Mouse (Mus musculus) MEL (cell line): ENCODE data around the gene Ddx3x.

Source experiments
- CHD2 ChIP-seq: IDR thresholded peaks from 2 replicates; pipeline ENCODE4 v1.6.1; 2011; ENCODE audit warnings: low read length, improper control_type of control experiment
- CTCF ChIP-seq, 3 experiments: IDR thresholded peaks in 2 of 3; conservative IDR thresholded peaks in 1 of 3; 2 replicates each; pipeline ENCODE4 v1.5.1; 2011 to 2012; ENCODE audit warnings: low read length in 3 of 3, low read depth in 2 of 3, mild to moderate bottlenecking in 2 of 3, improper control_type of control experiment in 1 of 3, inconsistent platforms in 1 of 3, mixed read lengths in 1 of 3, moderate library complexity in 1 of 3; ENCODE audit not compliant: control insufficient read depth in 1 of 3, insufficient read depth in 1 of 3, poor library complexity in 1 of 3, severe bottlenecking in 1 of 3
- EP300 ChIP-seq, 2 experiments: IDR thresholded peaks; 2 replicates each; pipeline ENCODE4 v1.6.1; 2011; ENCODE audit warnings: improper control_type of control experiment in 2 of 2, low read length in 2 of 2, low read depth in 1 of 2, mild to moderate bottlenecking in 1 of 2
- MAFK ChIP-seq: IDR thresholded peaks from 2 replicates; pipeline ENCODE4 v1.6.1; 2011; ENCODE audit warnings: low read depth, mild to moderate bottlenecking, low read length, improper control_type of control experiment, borderline replicate concordance
- POLR2A ChIP-seq, 2 experiments: IDR thresholded peaks; 2 replicates each; pipeline ENCODE4 v1.6.1; 2011 to 2012; ENCODE audit warnings: low read length in 2 of 2, mild to moderate bottlenecking in 2 of 2, control low read depth in 1 of 2, improper control_type of control experiment in 1 of 2, low read depth in 1 of 2, moderate library complexity in 1 of 2; ENCODE audit not compliant: control insufficient read depth in 1 of 2, insufficient read depth in 1 of 2, poor library complexity in 1 of 2
- POLR2AphosphoS5 ChIP-seq: IDR thresholded peaks from 2 replicates; pipeline ENCODE4 v1.6.1; 2012; ENCODE audit warnings: low read depth, borderline replicate concordance, mild to moderate bottlenecking, inconsistent platforms, low read length, moderate library complexity, mixed read lengths
- ZNF384 ChIP-seq: IDR thresholded peaks from 2 replicates; pipeline ENCODE4 v1.6.1; 2012; ENCODE audit warnings: low read depth, mild to moderate bottlenecking, inconsistent platforms, low read length, improper control_type of control experiment

GRCm38 (mm10) chrX:13281329-13282088 is 739 bp downstream of the Ddx3x start:
- TF ChIP-seq POLR2A (IDR thresholded peaks at IDR 0.05; ENCODE audit: control insufficient read depth in 1 of 2, insufficient read depth in 1 of 2, low read depth in 1 of 2, low read length in 2 of 2, poor library complexity in 1 of 2) (no peak), CHD2 (no peak), ZNF384 (no peak), EP300 (IDR thresholded peaks at IDR 0.05; ENCODE audit: low read depth in 1 of 2, low read length in 2 of 2) (no peak), CTCF (IDR thresholded peaks at IDR 0.05 in 2 of 3, conservative IDR thresholded peaks at IDR 0.05 in 1 of 3; ENCODE audit: control insufficient read depth in 1 of 3, insufficient read depth in 1 of 3, low read depth in 2 of 3, low read length in 3 of 3, poor library complexity in 1 of 3, severe bottlenecking in 1 of 3) (no peak), POLR2AphosphoS5 (no peak), MAFK (no peak)
